Mouse (Mus musculus) mesoderm, embryonic 11.5 days (tissue): ENCODE measurements around the gene C5ar1.
A peak's percentile ranks its signal among the peaks of the same experiment; 100 is the strongest.
"Not testable (repeated sequence)": the region's sequence is repeated elsewhere in the genome, so short reads cannot be mapped to it uniquely, and the experiment has no call there.

Experiments used
- DNase-seq: peaks from one replicate; pipeline ENCODE4 v3.0.0-alpha.2; 2012; ENCODE audit warnings: low read depth, low spot score

Gene C5ar1

GRCm38 (mm10) chr7:16274922-16275890 lies 15.9 kb upstream of the C5ar1 start:
- DNase-seq, result no peak

DNA sequence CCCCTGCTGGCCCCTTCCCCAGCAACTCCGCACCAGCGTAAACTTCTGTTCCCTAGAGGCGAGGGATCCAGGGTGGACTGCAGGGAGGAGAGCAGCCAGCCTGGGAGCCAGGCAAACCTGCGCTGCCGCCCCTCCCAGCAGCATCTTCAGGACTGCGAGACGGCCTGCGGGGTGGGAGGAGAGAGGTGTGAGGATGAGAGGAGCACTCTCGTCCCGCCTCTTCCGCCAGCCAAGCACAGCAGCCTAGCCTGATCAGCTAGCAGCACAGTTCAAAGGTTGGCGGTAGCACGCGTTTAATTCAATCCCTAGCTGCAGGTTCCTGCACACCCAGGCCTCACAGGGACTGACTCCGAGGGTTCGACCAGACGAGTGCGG lies 14.4 kb upstream of the C5ar1 start:
- DNase-seq, result peak; percentile 79

- peak; percentile 94 for DNase-seq
Observed at GRCm38 (mm10) chr7:16273081-16273765, 13.9 kb upstream of the C5ar1 start, which contains the start of gene Inafm1. Gene Inafm1, minus strand, starts transcription at chr7:16273617.

DNA sequence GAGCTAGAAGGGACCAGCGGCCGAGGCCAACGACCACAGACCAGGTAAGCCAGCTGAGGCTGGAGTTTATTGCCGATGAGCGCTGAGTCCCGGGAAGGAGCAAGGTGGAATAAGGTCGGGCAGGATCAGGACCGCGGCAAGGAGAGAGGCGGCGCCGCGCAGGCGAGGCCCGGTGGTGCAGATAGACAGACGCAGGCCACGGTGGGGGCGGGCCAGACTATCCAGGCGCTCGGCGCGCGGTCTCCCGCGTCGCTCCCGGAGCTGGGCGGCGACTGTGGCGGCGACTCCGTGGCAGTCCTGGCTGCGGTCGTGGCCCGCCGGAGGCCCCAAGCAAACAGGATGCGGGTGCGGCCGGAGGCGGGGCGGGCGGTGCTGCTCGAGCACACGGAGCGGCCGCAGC lies 13.3 kb upstream of the C5ar1 start:
- peak; percentile 68 for DNase-seq

GRCm38 (mm10) chr7:16271139-16271538 lies 11.8 kb upstream of the C5ar1 start:
- DNase-seq, result no peak

GRCm38 (mm10) chr7:16266593-16266992 lies 7.3 kb upstream of the C5ar1 start:
- not testable (repeated sequence) for DNase-seq

GRCm38 (mm10) chr7:16265856-16266255 lies 6.5 kb upstream of the C5ar1 start:
- no peak for DNase-seq

GRCm38 (mm10) chr7:16263843-16264242 lies 4.5 kb upstream of the C5ar1 start:
- DNase-seq, result no peak

DNA sequence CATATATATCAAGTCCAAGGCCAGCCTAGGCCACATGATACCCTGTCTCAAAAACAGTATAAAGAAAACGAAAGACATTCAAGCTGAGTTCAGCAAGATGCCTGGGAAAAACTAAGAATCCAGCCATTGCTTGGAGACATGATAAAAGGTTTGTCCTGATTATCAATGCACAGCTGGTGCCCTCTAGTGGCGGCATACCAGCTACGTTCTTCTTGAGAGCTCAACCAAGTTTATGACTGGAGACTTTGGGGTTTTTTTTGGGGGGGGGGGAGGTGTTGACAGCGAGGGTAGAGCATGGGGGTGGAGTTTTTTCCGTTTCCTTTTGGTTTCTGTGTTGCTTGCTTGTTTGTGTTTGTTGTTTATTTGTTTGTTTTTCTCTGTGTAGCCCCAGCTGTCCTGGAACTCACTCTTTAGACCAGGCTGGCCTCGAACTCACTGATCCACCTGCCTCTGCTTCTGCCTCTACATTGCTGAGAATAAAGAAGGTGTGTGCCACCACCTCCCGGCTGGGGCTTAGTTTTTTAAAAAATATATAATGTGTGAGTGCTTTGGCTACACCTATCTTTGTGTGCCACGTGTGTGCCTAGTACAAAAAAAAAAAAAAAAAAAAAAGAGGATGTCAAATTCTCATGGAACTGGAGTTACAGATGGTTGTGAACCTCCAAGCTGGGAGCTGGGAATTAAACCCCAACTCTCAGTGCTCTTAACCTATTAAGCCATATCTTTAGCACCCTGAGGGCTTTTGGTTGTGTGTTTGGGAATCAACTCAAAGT lies 3.9 kb upstream of the C5ar1 start:
- peak; percentile 82 for DNase-seq

DNA sequence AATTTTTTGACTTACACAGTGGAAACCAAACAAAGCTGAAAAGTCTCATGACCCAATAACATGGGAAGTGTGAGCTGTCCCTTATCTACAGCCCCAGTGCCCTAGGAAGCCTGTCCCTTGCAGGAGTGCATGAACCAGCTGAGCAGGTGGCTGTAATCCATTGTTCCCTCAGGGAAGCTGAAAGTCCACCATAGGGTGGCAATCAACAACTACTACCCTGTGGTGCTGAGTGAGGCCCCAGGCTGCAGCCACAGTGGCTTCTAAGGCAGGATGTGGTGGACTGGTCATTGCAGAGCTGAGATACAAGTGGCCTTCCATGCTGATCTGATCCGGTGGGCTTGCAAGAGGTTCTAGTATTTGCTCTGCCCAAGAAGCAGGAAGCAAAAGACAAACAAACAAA lies 1.8 kb upstream of the C5ar1 start:
- DNase-seq, result no peak

GRCm38 (mm10) chr7:16257830-16258229 lies 1.5 kb downstream of the C5ar1 start:
- no peak for DNase-seq

DNA sequence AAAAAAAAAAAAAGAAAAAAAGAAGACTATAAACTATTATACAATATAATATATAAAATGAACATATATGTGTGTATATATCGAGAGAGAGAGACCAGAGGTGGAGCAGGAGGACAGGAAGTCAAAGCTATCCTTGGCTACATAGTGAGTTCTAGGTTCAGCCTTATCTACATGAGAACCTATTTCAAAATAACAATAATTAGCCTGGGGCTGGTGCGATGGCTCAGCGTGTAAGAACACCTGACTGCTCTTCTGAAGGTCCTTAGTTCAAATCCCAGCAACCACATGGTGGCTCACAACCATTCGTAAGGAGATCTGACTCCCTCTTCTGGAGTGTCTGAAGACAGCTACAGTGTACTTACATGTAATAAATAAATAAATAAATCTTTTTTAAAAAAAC lies 3.4 kb downstream of the C5ar1 start:
- not testable (repeated sequence) for DNase-seq

GRCm38 (mm10) chr7:16254195-16254594 lies 5.1 kb downstream of the C5ar1 start:
- DNase-seq, result no peak

GRCm38 (mm10) chr7:16250687-16251086 lies 8.7 kb downstream of the C5ar1 start:
- no peak for DNase-seq

DNA sequence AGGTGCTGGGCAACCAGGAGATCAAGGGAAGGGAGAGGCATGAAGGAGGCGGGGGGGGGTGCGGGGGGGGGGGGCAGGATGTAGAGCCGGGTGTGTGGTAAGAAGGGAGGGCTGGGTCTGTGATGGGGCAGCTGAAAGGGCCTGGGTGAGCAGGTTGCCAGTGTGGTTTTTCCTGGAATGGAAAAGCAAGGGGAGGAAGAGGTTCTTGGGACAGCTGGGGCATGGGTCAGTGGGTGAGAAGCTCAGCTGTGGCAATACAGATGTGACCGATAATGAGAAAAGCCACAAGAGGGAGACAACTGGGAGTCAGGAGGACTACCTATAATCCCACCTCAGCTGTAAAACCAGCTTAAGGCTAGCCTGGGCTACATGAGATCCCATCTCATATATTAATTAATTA lies 13.4 kb downstream of the C5ar1 start:
- DNase-seq, result no peak

GRCm38 (mm10) chr7:16244067-16244466 lies 15.3 kb downstream of the C5ar1 start, which contains the start of gene C5ar2:
Gene C5ar2, minus strand, starts transcription at chr7:16244154.
- no peak for DNase-seq

DNA sequence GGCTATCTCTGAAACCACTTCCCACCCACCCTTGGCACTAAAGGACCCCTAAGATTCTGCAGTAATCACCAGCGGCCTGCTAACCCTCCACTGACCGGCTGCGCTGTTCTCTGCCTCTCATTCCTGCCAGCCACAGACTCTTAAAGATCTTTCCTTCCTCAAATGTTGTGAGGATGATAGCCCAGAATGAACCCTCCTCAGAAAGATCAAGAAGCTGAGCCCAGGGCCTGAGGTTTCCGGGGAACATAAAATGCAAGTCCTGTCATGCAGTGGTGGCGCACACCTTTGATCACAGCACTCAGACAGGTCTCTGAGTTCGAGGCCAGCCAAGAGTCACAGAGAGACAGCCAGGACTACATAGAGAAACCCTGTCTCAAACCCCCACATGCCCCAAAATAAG lies 17.1 kb downstream of the C5ar1 start:
- no peak for DNase-seq

DNA sequence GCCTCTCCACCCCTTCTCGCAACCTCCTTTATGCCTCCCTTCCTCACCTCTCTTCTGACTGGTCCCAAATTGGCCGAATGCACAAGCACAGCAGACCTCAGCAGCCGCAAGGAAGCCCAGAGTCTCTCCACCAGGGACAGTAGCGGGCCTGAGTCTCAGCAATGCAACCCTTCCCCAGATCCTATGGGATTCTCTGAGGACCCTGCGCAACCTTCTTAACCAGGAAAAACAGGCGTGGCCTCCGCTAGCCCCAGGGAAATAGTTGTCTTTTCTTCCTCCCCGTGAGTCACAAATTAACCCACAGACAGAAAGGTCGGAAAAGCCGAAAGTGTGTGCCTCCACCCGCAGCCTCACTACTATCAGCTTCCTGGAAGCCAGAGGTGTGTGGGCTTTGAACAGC lies 17.6 kb downstream of the C5ar1 start:
- DNase-seq, result no peak

GRCm38 (mm10) chr7:16240978-16241303 lies 18.4 kb downstream of the C5ar1 start:
- no peak for DNase-seq

DNA sequence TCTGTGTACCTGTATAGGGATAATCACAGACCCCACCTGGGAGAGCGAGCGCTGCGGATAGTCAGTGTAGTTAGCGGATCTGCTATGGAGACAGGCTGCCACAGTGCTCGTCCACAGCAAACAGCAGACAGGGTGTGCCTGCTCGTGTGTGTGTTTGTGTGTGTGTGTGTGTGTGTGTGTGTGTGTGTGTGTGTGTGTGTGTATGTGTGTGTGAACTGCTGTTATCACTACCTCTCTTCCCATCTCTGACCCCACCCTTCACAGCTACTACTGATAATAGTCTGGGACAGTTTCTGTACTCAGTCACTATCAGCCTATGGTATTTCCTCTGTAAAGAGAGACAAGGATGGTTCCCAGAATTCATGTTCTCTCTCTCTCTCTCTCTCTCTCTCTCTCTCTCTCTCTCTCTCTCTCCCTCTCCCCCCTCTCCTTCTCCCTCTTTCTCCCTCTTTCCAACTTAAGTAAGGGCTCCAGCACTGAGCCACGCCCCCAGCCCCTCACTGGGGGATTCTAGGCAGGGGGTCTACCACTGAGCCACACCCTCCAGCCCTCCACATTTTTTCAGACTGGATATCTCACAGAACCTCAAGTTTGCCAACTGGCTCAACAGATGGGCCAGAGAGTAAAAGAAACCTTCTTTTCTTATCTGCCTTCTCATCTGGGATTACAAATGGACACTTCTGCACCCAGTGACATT lies 18.9 kb downstream of the C5ar1 start:
- no peak for DNase-seq

DNA sequence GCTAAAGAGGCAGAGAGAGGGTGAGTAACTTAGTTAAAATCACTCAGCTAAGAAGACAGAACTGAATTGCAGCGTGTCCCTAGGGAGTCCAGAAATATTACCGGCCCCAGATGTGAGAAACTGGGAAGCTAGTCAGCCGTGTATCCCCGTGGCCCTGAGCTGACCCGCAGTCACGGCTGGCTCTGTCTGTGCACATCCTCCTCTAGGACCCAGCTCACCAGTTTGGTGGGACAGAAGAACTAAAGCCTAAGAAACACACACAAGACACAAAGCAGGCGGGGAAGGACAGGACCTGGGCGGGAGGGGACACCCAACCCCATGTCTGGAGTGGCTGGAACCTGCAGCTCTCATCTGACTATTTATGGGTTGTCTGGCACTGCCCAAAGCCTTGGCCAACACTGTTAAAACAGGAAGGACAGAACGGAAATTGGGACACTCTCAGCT lies 19.8 kb downstream of the C5ar1 start:
- DNase-seq, result peak; percentile 23
